Mouse (Mus musculus): ENCODE measurements at regions not wholly inside any gene's neighbourhood (a gene's known extent, or its start where the extent isn't known, plus 50 kb on each side); places are given as distances from the start of the nearest gene placed in this dataset.

- Histone ChIP-seq H3K27me3 (ENCODE audit: control insufficient read depth, insufficient read depth, low read length) (no peaks in the 10 kb centered on the region), H3K4me3 (ENCODE audit: extremely low read depth, insufficient read depth, insufficient read length) (no peak overlapping the region), H3K27ac (ENCODE audit: insufficient read depth, low read length) (no peak overlapping the region), H3K4me1 (ENCODE audit: control insufficient read depth, insufficient read depth, insufficient read length) (no peaks in the 10 kb centered on the region), H3K36me3 (ENCODE audit: control insufficient read depth, insufficient read depth, low read length) (no peaks in the 10 kb centered on the region)
- DNase-seq (ENCODE audit: low read depth in 1 of 2, low spot score in 2 of 2): no peak
- TF ChIP-seq CTCF (IDR thresholded peaks at IDR 0.05; ENCODE audit: extremely low read depth, insufficient read depth, insufficient read length, insufficient replicate concordance) (no peak), POLR2A (IDR thresholded peaks at IDR 0.05; ENCODE audit: low read depth, low read length) (no peak)
- 75% methylated on average over 4 of the region's 4 CpGs for WGBS
Observed at GRCm38 (mm10) chr8:33997676-33998075, 113.9 kb downstream of the Gm10131 start.

GRCm38 (mm10) chr8:33992946-33993345 is 118.6 kb downstream of the Gm10131 start:
- no peak for DNase-seq (ENCODE audit: low read depth in 1 of 2, low spot score in 2 of 2)
- 92% methylated on average over 11 of the region's 11 CpGs for WGBS
- no peaks in the 10 kb centered on the region for H3K4me1 ChIP-seq (ENCODE audit: control insufficient read depth, insufficient read depth, insufficient read length)
- H3K27ac ChIP-seq (ENCODE audit: insufficient read depth, low read length): no peak overlapping the region
- no peak overlapping the region for H3K4me3 ChIP-seq (ENCODE audit: extremely low read depth, insufficient read depth, insufficient read length)
- TF ChIP-seq CTCF (IDR thresholded peaks at IDR 0.05; ENCODE audit: extremely low read depth, insufficient read depth, insufficient read length, insufficient replicate concordance) (no peak), POLR2A (IDR thresholded peaks at IDR 0.05; ENCODE audit: low read depth, low read length) (no peak)
- no peaks in the 10 kb centered on the region for H3K36me3 ChIP-seq (ENCODE audit: control insufficient read depth, insufficient read depth, low read length)
- H3K27me3 ChIP-seq (ENCODE audit: control insufficient read depth, insufficient read depth, low read length): no peaks in the 10 kb centered on the region

- no peak for TF ChIP-seq CTCF (IDR thresholded peaks at IDR 0.05; ENCODE audit: extremely low read depth, insufficient read depth, insufficient read length, insufficient replicate concordance)
- TF ChIP-seq POLR2A (IDR thresholded peaks at IDR 0.05; ENCODE audit: low read depth, low read length): no peak
- Histone ChIP-seq H3K4me3 (ENCODE audit: extremely low read depth, insufficient read depth, insufficient read length) (no peak overlapping the region), H3K27ac (ENCODE audit: insufficient read depth, low read length) (no peak overlapping the region), H3K4me1 (ENCODE audit: control insufficient read depth, insufficient read depth, insufficient read length) (no peaks in the 10 kb centered on the region; the same call in 1 of the 2 replicates), H3K27me3 (ENCODE audit: control insufficient read depth, insufficient read depth, low read length) (no peaks in the 10 kb centered on the region), H3K36me3 (ENCODE audit: control insufficient read depth, insufficient read depth, low read length) (no peaks in the 10 kb centered on the region)
- WGBS: 82% methylated on average over 12 of the region's 12 CpGs
- no peak for DNase-seq (ENCODE audit: low read depth in 1 of 2, low spot score in 2 of 2)
Observed at GRCm38 (mm10) chr8:33991917-33992875, 119.3 kb downstream of the Gm10131 start.

- Histone ChIP-seq H3K4me1 (ENCODE audit: control insufficient read depth, insufficient read depth, insufficient read length) (no peaks in the 10 kb centered on the region; the same call in 1 of the 2 replicates), H3K27me3 (ENCODE audit: control insufficient read depth, insufficient read depth, low read length) (no peaks in the 10 kb centered on the region), H3K36me3 (ENCODE audit: control insufficient read depth, insufficient read depth, low read length) (no peaks in the 10 kb centered on the region), H3K4me3 (ENCODE audit: extremely low read depth, insufficient read depth, insufficient read length) (no peak overlapping the region), H3K27ac (ENCODE audit: insufficient read depth, low read length) (no peak overlapping the region)
- TF ChIP-seq POLR2A (IDR thresholded peaks at IDR 0.05; ENCODE audit: low read depth, low read length): no peak
- TF ChIP-seq CTCF (IDR thresholded peaks at IDR 0.05; ENCODE audit: extremely low read depth, insufficient read depth, insufficient read length, insufficient replicate concordance): no peak
- 85% methylated on average over 17 of the region's 17 CpGs for WGBS
- no peak for DNase-seq (ENCODE audit: low read depth in 1 of 2, low spot score in 2 of 2)
Observed at GRCm38 (mm10) chr8:33991165-33991916, 120.2 kb downstream of the Gm10131 start.

- TF ChIP-seq CTCF (IDR thresholded peaks at IDR 0.05; ENCODE audit: extremely low read depth, insufficient read depth, insufficient read length, insufficient replicate concordance) (no peak), POLR2A (IDR thresholded peaks at IDR 0.05; ENCODE audit: low read depth, low read length) (no peak)
- DNase-seq (ENCODE audit: low read depth in 1 of 2, low spot score in 2 of 2): no peak
- WGBS: 72% methylated on average over 9 of the region's 9 CpGs
- H3K36me3 ChIP-seq (ENCODE audit: control insufficient read depth, insufficient read depth, low read length): no peaks in the 10 kb centered on the region
- no peaks in the 10 kb centered on the region for H3K27me3 ChIP-seq (ENCODE audit: control insufficient read depth, insufficient read depth, low read length)
- H3K4me3 ChIP-seq (ENCODE audit: extremely low read depth, insufficient read depth, insufficient read length): no peak overlapping the region
- no peaks in the 10 kb centered on the region; the same call in 1 of the 2 replicates for H3K4me1 ChIP-seq (ENCODE audit: control insufficient read depth, insufficient read depth, insufficient read length)
- no peak overlapping the region for H3K27ac ChIP-seq (ENCODE audit: insufficient read depth, low read length)
Observed at GRCm38 (mm10) chr8:33990039-33990438, 121.5 kb downstream of the Gm10131 start.

- H3K4me3 ChIP-seq (ENCODE audit: extremely low read depth, insufficient read depth, insufficient read length): no peak overlapping the region
- no peaks in the 10 kb centered on the region for H3K36me3 ChIP-seq (ENCODE audit: control insufficient read depth, insufficient read depth, low read length)
- TF ChIP-seq POLR2A (IDR thresholded peaks at IDR 0.05; ENCODE audit: low read depth, low read length) (no peak), CTCF (IDR thresholded peaks at IDR 0.05; ENCODE audit: extremely low read depth, insufficient read depth, insufficient read length, insufficient replicate concordance) (no peak)
- H3K4me1 ChIP-seq (ENCODE audit: control insufficient read depth, insufficient read depth, insufficient read length): no peaks in the 10 kb centered on the region; the same call in 1 of the 2 replicates
- no peaks in the 10 kb centered on the region for H3K27me3 ChIP-seq (ENCODE audit: control insufficient read depth, insufficient read depth, low read length)
- 92% methylated on average over 10 of the region's 10 CpGs for WGBS
- no peak for DNase-seq (ENCODE audit: low read depth in 1 of 2, low spot score in 2 of 2)
- no peak overlapping the region for H3K27ac ChIP-seq (ENCODE audit: insufficient read depth, low read length)
Observed at GRCm38 (mm10) chr8:33987755-33988104, 123.8 kb downstream of the Gm10131 start.

All from spleen, adult 2 months (tissue).